Mouse (Mus musculus) adrenal gland, postnatal 36 days (tissue): Measurements from ENCODE around the gene Rtf2. TPM values are rescaled to one million over a fixed set of nuclear protein-coding genes. Genes with fewer than 3 reads are reported as not detected.
A peak's percentile ranks its signal among the peaks of the same experiment; 100 is the strongest.

ENCODE experiments used
- DNase-seq, 2 experiments: peaks; one replicate each; pipeline ENCODE4 v3.0.0; 2021; ENCODE audit warnings: mixed read lengths in 1 of 2
- total RNA-seq, 2 experiments: library from RNA; stranded (reverse); gene quantifications; 2 replicates each; pipeline ENCODE4 v1.2.3; 2021

Rtf2 gene
- total RNA-seq, 2 experiments from 2014 or later = 76.2 to 86.3 TPM

DNA sequence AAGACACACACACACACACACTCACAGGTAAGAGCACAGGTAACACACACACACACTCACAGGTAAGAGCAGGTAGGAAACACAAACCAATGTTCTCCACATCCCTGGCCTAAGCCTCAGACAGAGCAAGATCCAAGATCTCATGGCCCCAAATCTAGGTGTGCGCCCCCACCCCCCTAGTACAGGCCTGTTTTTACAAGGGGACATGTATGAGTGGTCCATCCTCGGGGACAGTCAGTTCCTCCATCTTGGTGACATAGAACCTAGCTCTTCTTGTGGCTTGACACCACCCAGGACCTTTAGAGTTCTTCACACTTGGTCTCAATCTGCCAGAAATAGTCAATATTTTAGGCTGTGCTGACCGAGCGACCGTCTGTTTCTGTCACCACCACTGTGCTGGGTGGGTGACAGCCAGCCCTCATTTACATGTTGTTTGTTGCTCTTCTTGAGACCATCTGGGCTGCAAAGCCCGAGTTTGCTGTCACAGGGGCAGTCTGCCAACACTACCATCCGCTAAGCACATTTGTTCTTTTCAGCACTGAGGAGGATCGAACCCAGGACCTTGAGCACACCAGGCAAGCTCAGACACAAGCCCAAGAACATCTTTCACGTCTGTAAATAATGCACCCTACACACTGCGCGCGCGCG, 43.5 kb downstream of the Rtf2 start:
- DNase-seq = no peak

GRCm38 (mm10) chr2:172484696-172485370, 44.5 kb downstream of the Rtf2 start:
- DNase-seq = no peak

DNA sequence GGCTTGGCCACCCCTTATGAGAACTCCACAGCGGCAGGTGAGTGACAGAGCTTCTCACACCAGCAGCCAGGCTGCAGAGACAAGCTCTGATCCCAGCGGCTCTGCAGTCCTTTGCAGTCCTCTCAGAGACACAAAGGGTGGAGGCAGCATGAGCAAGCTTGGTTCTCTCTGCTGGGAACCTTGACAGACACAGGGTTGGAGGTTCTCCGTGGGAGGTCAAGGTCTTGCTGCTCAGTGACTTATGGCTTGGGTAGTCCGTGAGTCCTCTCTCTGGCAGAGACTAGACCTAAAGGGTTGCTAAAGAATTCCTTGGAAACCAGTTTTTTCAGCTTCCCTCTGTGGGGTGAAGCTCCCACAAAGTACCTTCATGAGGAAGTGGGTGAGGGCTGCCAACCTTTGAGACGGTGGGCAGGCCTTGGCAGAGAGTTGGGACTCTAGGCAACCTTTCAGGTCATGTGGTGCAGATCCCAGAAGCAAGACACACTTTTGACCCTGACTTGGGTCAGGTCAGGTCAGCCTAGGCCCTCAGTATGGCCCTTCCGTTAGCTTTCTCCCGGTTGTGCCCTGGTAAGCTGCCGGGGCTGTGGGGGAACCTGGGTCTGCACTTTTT, 56.5 kb downstream of the Rtf2 start:
- DNase-seq = peak; percentile 34 to 61

DNA sequence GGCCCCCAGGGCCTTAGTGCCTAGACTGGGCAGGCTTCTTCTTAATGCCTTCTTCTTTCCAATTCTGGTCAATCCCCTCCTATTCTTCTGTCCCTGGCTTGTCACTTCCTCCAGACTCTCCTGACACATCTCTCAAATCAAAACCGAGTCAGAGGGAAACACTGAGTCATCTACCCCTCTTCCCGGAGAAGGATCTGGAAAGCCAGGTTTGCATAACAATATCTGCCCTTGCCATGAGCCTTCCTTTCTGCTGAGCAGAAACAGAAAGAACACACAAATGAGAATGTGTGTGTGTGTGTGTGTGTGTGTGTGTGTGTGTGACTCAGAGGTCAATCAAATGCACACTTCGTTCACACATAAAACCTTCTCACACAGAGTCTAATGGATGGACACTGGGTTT, 58.5 kb downstream of the Rtf2 start:
- peak; percentile 17 to 18 for DNase-seq

DNA sequence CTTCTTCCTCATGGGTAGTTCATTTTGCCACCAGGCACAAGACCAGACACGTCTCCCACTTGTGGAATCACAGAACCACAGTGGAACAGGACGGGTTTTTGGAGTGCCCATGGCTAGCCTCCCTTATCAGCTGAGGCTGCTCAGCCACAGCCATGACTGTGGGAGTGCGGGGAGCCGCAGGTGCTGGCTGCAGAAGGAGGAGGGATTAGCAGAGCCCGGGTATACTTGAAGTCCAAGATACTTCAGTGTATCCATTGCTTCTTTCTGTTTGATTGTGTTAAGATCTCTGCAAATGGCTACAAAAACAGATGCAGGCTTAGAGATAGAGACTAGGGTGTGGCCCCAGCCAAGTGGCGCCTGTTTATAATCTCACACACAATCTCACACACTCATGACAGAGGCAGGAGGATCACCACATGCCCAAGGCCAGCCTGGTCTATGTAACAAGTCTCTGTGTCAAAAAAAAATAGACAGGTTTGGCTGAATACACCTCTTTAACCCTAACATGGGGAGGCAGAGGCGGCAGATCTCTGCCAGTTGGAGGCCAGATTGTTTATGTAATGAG, 60.5 kb downstream of the Rtf2 start:
- DNase-seq = no peak

DNA sequence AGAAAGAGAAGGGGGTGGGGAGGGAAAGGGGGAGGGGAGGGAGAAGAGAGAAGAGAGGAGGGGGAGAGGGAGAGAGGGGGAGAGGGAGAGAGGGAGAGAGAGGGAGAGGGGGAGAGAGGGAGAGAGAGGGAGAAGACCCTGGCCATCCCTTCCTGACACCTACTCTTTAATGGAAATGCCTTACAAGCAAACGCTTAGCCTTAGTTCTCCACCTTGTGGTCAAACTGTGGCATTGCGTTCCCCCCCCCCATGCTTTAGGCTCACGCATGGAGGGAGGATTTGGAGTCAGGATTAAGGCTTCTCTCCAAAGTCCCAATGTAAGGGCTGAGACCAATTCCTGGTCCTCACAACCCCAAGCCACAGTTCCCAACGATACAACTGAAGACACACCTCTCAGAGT, 61.0 kb downstream of the Rtf2 start:
- peak; percentile 5 to 49 for DNase-seq

DNA sequence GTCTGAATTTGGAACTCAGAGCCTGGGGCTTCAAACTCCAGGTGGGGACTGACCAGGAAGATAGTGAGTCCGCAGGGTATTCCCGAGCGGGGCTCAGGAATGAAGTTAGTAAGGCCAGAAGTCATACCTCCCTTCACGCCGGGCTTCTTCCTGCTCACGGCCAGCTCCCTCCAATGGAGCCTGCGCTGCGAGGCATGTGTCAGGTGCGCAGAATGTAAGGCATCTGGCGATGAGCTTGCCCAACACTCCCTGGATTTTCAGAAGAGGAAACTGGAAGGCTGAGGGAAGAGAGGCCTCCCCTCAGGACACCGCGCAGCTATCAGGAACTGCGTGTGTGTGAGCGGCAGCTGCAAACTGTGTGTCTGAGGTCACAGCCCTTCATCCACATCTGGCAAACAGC, 61.8 kb downstream of the Rtf2 start:
- DNase-seq = no peak

- no peak for DNase-seq
These were observed 65.8 kb downstream of the Rtf2 start for GRCm38 (mm10) chr2:172506121-172506520.

GRCm38 (mm10) chr2:172510056-172510712, 69.8 kb downstream of the Rtf2 start:
- DNase-seq = no peak

- DNase-seq = peak; percentile 14 to 19
These were observed 70.5 kb downstream of the Rtf2 start for GRCm38 (mm10) chr2:172510899-172511298.

DNA sequence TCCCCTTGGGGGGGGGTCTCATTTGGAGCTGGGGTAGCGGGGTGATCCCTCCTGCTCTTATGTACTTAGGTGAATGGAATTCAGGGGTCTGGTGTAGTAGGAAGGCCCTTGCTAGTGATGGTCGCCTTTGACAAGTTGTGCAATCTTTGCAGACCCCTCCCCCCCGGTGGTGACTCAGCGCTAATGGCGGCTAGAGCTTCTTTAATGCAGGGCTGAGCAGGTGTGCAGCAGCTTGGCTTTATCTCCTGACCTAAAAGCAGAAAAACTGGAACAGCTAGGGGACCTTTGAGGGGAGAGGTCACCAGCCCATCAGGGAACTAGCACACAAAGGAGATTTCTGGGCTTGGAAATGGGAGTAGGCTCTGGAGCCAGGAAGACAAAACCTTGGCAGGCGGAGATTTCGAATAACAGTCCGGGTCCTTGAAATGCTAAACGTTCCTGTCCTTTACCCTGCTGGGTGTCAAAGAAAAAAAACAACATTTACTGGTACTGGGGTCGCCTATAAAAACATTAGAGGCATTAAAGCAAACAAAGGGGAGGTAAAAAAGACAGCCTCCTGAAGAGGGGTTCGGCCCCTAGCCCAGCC, 76.1 kb downstream of the Rtf2 start:
- no peak for DNase-seq

Other genes starting within 250 kb of the Rtf2 start
- gene Mc3r, start 192.1 kb upstream of the Rtf2 start, total RNA-seq = not detected
- gene Fam210b, start 95.0 kb upstream of the Rtf2 start, total RNA-seq = 10 to 100 TPM; 26.8 to 34.2 TPM
- gene Aurka, start 70.0 kb upstream of the Rtf2 start, total RNA-seq = 1 to 10 TPM; 3.4 to 4.2 TPM
- gene Cstf1, start 69.9 kb upstream of the Rtf2 start, total RNA-seq = 10 to 100 TPM; 32.4 to 35.2 TPM
- under 1 TPM; 0.13 to 0.43 TPM for gene Cass4, start 46.8 kb upstream of the Rtf2 start, total RNA-seq
- gene Gcnt7, start 18.0 kb downstream of the Rtf2 start, total RNA-seq = not detected
- gene Fam209, start 32.0 kb downstream of the Rtf2 start, total RNA-seq = not detected
- gene Tfap2c, start 109.0 kb downstream of the Rtf2 start, total RNA-seq = not detected